Mouse (Mus musculus) intestine, embryonic 15.5 days (tissue): ENCODE results near the gene Tbx10. TPM values are rescaled to one million over a fixed set of nuclear protein-coding genes. Genes with fewer than 3 reads are reported as not detected.

ENCODE experiments used
- ATAC-seq: fragments of 200-750 bp; cut with Nextera tagmentation; 2 replicates; pipeline ENCODE4 v1.8.0; 2017; ENCODE audit warnings: moderate TSS enrichment, moderate library complexity
- H3K27ac ChIP-seq: fragments of 300-500 bp; sonication (generic); 2 replicates; pipeline ENCODE4 v1.5.1; 2015; ENCODE audit warnings: mild to moderate bottlenecking, inconsistent platforms
- H3K27me3 ChIP-seq: fragments of 300-500 bp; sonication (generic); replicated peaks from 2 replicates; pipeline ENCODE4 v1.6.1; 2015; ENCODE audit warnings: inconsistent platforms
- H3K36me3 ChIP-seq: fragments of 300-500 bp; sonication (generic); 2 replicates; pipeline ENCODE4 v1.6.1; 2015; ENCODE audit warnings: inconsistent platforms
- H3K4me1 ChIP-seq: fragments of 300-500 bp; sonication (generic); replicated peaks from 2 replicates; pipeline ENCODE4 v1.6.1; 2015; ENCODE audit warnings: inconsistent platforms
- H3K4me2 ChIP-seq: fragments of 300-500 bp; sonication (generic); replicated peaks from 2 replicates; pipeline ENCODE4 v1.6.1; 2015; ENCODE audit warnings: mild to moderate bottlenecking, inconsistent platforms
- H3K4me3 ChIP-seq: fragments of 300-500 bp; sonication (generic); replicated peaks from 2 replicates; pipeline ENCODE4 v1.5.1; 2015; ENCODE audit warnings: inconsistent platforms
- H3K9ac ChIP-seq: fragments of 300-500 bp; sonication (generic); 2 replicates; pipeline ENCODE4 v1.6.1; 2015; ENCODE audit warnings: inconsistent platforms
- H3K9me3 ChIP-seq: fragments of 300-500 bp; sonication (generic); 2 replicates; pipeline ENCODE4 v1.6.1; 2016; ENCODE audit warnings: inconsistent platforms
- WGBS: fragments of 180-500 bp; shearing (Covaris S2); methylation state at CpG from one replicate; pipeline ENCODE4 v1.1.7; 2015; 5-methylcytosine and 5-hydroxymethylcytosine counted together
- polyA plus RNA-seq: library from polyadenylated mRNA; unstranded; fragments of >200 nt; fragmentation: Nextera tagmentation; extraction: Ambion mirVana; gene quantifications from 2 replicates; pipeline ENCODE4 v1.2.1, GENCODE M21; 2015

The Tbx10 gene
- polyA plus RNA-seq, 1 experiment from 2014 or later = 0.38 TPM

DNA sequence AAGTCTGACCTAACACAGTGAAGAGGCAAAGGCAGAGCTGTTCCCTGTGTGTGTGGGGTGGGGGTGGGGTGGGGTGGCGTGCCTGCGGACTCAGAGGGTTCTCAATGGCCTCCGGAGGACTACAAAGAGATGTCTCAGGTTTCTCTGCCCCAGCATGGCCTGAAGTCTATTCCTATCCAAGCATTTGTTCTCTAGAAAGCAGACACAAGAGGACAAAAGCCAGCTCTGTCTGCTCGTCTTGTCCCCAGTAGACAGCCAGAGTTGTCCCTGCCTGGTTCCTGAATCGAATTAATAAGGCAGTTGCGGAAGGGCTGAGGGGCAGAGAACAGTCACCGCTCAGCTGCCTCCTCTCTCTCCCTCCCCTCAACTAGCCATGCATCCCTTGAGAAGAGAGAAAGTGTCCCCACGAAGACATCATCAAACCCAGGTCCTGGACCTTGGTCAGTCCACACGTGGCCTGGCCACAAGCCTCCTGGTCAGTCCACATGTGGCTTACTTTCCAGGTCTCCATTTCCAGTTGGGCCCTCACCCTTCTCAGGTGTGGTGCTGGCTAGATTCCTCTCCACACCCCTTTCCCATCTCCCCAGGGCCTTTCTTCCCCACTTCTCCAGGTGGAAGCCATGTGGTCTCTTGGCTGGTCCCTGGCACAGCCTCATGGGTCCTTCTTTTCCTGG lies 8.9 kb upstream of the Tbx10 start:
- 58% methylated on average over 9 of the region's 9 CpGs for WGBS
- Histone ChIP-seq H3K4me1 (peaks cover 22% of the 10 kb centered on the region), H3K4me2 (no peak overlapping the region), H3K27ac (no peak overlapping the region), H3K4me3 (no peak overlapping the region), H3K9ac (no peak overlapping the region), H3K27me3 (no peaks in the 10 kb centered on the region), H3K9me3 (no peaks in the 10 kb centered on the region), H3K36me3 (no peaks in the 10 kb centered on the region)
- ATAC-seq = no peak

DNA sequence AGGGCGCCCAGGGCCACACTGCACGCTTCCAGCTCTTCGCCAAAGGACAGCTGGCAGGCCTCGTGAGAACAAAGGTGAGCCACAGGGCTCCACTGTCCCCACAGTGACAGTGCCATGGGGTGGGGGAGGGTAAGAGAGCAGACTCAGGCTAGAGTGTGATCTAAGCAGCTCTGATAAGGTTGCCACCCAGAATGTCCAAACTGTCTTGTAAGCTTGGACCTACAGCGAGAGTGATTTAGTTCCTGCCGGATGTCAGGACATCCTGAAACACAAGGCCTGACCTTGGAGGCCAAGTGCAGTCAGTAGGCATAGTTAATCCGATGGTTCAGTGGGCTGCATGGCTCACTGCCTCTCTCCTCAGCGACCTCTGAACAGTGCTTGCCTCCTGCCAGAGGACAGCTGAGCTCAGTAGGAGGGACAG lies 7.3 kb upstream of the Tbx10 start:
- Histone ChIP-seq H3K27me3 (no peaks in the 10 kb centered on the region), H3K36me3 (no peaks in the 10 kb centered on the region), H3K9me3 (no peaks in the 10 kb centered on the region), H3K9ac (no peak overlapping the region), H3K4me2 (0 out of 2 replicates have a peak overlapping the region, but pooled peaks have one; percentile 6), H3K4me3 (no peak overlapping the region), H3K4me1 (peaks cover 22% of the 10 kb centered on the region), H3K27ac (peak overlapping the region; percentile 39)
- 31% methylated on average over 8 of the region's 8 CpGs for WGBS
- no peak for ATAC-seq

- peak; percentile 89 for ATAC-seq
- peaks cover 22% of the 10 kb centered on the region for H3K4me1 ChIP-seq
Measured at GRCm38 (mm10) chr19:3986334-3986733, 6.2 kb upstream of the Tbx10 start, which contains the start of gene Acy3. Acy3 (plus strand) TSS chr19:3986570.

DNA sequence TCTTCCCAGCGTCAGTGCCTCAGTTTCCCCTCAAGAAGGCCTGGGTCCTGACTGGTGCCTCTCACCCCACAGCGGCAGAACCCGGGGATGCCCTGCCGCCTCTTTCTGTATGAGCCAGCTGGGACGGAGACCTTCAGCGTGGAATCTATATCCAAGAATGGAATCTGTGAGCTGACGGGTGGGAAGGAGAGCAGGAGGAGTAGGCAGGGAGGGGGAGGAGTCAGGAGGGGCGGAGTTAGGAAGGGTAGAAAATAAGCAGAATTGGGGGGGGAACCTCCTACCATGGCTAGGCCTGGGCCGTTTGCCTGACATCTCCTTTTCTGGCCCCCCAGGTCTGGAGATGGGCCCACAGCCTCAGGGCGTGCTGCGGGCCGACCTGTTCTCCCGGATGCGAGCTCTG lies 4.5 kb upstream of the Tbx10 start:
- Histone ChIP-seq H3K27ac (no peak overlapping the region), H3K36me3 (no peaks in the 10 kb centered on the region), H3K4me1 (peaks cover 26% of the 10 kb centered on the region), H3K4me3 (no peak overlapping the region), H3K9ac (no peak overlapping the region), H3K27me3 (no peaks in the 10 kb centered on the region), H3K9me3 (no peaks in the 10 kb centered on the region), H3K4me2 (no peak overlapping the region)
- WGBS = 83% methylated on average over 14 of the region's 14 CpGs
- no peak for ATAC-seq

More at GRCm38 (mm10) chr19:3986334-3986733, 6.2 kb upstream of the Tbx10 start, which contains the start of gene Acy3:
- Histone ChIP-seq H3K4me3 (peak within 1 kb of the TSS; percentile 14; the same call in 1 of the 2 replicates), H3K36me3 (no peaks in the 10 kb centered on the region), H3K4me2 (peak within 1 kb of the TSS; percentile 50), H3K27me3 (no peaks in the 10 kb centered on the region), H3K9me3 (no peaks in the 10 kb centered on the region), H3K27ac (peak within 1 kb of the TSS; percentile 48), H3K9ac (no peak within 1 kb of the TSS)
- WGBS = 7% methylated on average over 8 of the region's 8 CpGs

DNA sequence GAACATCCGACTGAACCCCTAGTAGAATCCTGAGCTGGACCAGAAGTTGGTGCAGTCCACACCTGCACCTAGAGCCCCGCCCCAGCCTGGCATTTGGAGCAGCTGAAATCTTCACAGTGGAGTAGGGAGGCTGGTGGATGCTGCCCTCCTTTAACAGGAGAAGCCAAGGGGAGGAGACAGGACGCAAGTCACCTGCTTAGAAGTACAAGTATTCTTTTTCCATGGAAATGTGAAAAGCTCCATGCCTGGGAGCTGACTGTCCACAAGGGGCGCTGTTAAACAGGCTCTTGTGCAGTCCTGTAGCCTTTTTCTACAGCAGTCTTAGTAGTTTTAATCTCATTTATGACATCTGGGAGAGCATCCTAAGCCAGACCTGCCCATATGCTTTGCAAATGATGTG lies 3.8 kb upstream of the Tbx10 start:
- ATAC-seq = no peak
- H3K4me1 ChIP-seq = peaks cover 27% of the 10 kb centered on the region
- H3K9me3 ChIP-seq = no peaks in the 10 kb centered on the region
- H3K36me3 ChIP-seq = no peaks in the 10 kb centered on the region
- H3K4me2 ChIP-seq = no peak overlapping the region
- 84% methylated on average over 4 of the region's 4 CpGs for WGBS
- H3K27me3 ChIP-seq = no peaks in the 10 kb centered on the region
- no peak overlapping the region for H3K27ac ChIP-seq
- no peak overlapping the region for H3K9ac ChIP-seq
- no peak overlapping the region for H3K4me3 ChIP-seq

- WGBS = 34% methylated on average over 6 of the region's 6 CpGs
- H3K4me2 ChIP-seq = no peak overlapping the region
- H3K27ac ChIP-seq = no peak overlapping the region
- H3K4me3 ChIP-seq = no peak overlapping the region
- peaks cover 19% of the 10 kb centered on the region for H3K4me1 ChIP-seq
- H3K9ac ChIP-seq = no peak overlapping the region
- no peak for ATAC-seq
- H3K9me3 ChIP-seq = no peaks in the 10 kb centered on the region
- H3K36me3 ChIP-seq = no peaks in the 10 kb centered on the region
- no peaks in the 10 kb centered on the region for H3K27me3 ChIP-seq
Measured at GRCm38 (mm10) chr19:3990804-3991203, 1.7 kb upstream of the Tbx10 start.

GRCm38 (mm10) chr19:3991562-3991961 lies 990 bp upstream of the Tbx10 start:
- Histone ChIP-seq H3K27ac (no peak overlapping the region), H3K4me1 (peaks cover 13% of the 10 kb centered on the region), H3K9ac (no peak overlapping the region), H3K9me3 (no peaks in the 10 kb centered on the region), H3K27me3 (no peaks in the 10 kb centered on the region), H3K36me3 (no peaks in the 10 kb centered on the region), H3K4me3 (no peak overlapping the region), H3K4me2 (no peak overlapping the region)
- WGBS = 92% methylated on average over 3 of the region's 3 CpGs
- ATAC-seq = no peak

- Histone ChIP-seq H3K9me3 (no peaks in the 10 kb centered on the region), H3K9ac (no peak overlapping the region), H3K27ac (no peak overlapping the region), H3K4me1 (peaks cover 9% of the 10 kb centered on the region), H3K36me3 (no peaks in the 10 kb centered on the region), H3K27me3 (no peaks in the 10 kb centered on the region), H3K4me2 (no peak overlapping the region), H3K4me3 (no peak overlapping the region)
- 92% methylated on average over 3 of the region's 3 CpGs for WGBS
- no peak for ATAC-seq
Measured at GRCm38 (mm10) chr19:3991966-3992365, 586 bp upstream of the Tbx10 start.

DNA sequence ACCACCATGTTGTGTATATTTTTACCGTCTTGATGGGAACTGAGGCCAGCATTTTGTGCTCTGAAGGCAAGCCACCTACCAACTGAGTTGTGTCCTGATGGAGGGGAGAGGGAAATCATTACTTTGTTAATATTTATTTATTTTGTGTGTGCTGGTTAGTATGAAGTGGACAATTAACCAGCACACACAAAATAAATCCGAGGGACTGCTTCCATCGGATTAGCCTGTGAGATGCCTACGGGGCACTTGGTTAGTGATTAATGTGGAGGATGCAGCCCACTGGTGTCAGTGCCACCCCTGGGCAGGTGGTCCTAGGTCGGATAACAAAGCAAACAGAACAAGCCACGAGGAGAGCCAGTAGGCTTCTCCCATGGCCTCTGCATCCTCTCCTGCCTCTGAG lies 2.4 kb downstream of the Tbx10 start:
- WGBS = 60% methylated on average over 6 of the region's 6 CpGs
- ATAC-seq = no peak
- no peaks in the 10 kb centered on the region for H3K36me3 ChIP-seq
- H3K9ac ChIP-seq = no peak overlapping the region
- no peaks in the 10 kb centered on the region for H3K9me3 ChIP-seq
- peaks cover 12% of the 10 kb centered on the region for H3K4me1 ChIP-seq
- H3K4me2 ChIP-seq = no peak overlapping the region
- H3K4me3 ChIP-seq = no peak overlapping the region
- H3K27me3 ChIP-seq = no peaks in the 10 kb centered on the region
- no peak overlapping the region for H3K27ac ChIP-seq

DNA sequence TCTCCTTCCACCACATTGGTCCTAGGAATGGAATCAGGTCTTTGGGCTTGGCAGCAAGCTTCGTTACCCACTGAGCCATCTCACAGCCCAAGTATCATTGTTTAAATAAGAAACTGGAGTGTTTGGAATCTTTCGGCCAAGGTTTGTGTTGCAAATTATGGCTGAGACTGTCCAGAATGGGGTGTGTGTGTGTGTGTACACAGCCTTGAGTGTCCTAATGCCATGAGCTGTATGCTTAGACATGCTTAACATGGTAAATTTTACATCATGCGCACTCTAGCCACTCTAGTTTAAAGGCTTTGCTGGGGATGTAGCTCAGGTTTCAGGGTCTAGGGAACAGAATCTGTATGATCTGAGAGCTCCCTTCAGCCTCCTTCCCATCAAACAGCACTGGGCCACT lies 3.0 kb downstream of the Tbx10 start:
- Histone ChIP-seq H3K9ac (no peak overlapping the region), H3K36me3 (no peaks in the 10 kb centered on the region), H3K4me3 (no peak overlapping the region), H3K9me3 (no peaks in the 10 kb centered on the region), H3K4me1 (peaks cover 12% of the 10 kb centered on the region), H3K27me3 (no peaks in the 10 kb centered on the region), H3K27ac (no peak overlapping the region), H3K4me2 (no peak overlapping the region)
- no peak for ATAC-seq
- WGBS = 69% methylated on average over 3 of the region's 3 CpGs

DNA sequence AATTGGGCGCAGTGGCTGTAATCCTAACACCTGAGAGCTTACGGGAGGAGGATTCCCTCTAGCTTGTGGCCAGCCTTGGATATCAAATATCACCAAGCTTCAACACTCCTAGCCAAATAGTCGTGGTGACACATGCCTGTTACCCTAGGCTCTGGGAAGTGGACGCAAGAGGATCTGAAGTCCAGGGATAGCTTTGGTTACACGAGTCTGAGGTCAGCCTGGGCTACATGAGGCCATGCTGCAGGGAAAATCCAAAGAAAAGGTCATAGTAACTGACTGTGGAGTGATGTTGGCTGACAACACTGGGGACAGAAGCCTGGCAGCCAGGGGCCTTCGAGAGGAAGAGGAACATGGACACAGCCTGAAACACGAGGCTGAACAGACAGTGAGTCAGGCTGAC lies 3.6 kb downstream of the Tbx10 start:
- H3K9ac ChIP-seq = no peak overlapping the region
- no peaks in the 10 kb centered on the region for H3K36me3 ChIP-seq
- H3K27ac ChIP-seq = no peak overlapping the region
- H3K4me2 ChIP-seq = no peak overlapping the region
- no peak for ATAC-seq
- 74% methylated on average over 7 of the region's 7 CpGs for WGBS
- H3K9me3 ChIP-seq = no peaks in the 10 kb centered on the region
- peaks cover 15% of the 10 kb centered on the region for H3K4me1 ChIP-seq
- H3K27me3 ChIP-seq = no peaks in the 10 kb centered on the region
- H3K4me3 ChIP-seq = no peak overlapping the region

DNA sequence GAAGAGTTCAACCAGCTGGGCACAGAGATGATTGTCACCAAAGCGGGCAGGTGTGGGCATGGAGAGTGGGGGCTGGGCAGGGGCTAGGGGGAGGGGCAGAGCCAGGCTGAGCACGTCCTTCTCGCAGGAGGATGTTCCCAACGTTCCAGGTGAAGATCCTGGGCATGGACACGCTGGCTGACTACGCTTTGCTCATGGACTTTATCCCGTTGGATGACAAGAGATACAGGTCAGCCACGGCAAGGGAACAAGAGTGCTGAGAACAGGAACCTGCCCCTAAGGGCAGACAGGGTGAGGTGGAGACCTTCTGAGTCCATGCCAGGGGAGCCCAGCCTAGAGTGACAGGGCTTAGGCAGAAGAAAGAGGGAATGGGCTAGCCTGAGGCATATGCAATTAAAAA lies 4.2 kb downstream of the Tbx10 start:
- H3K27me3 ChIP-seq = no peaks in the 10 kb centered on the region
- H3K9ac ChIP-seq = no peak overlapping the region
- H3K4me1 ChIP-seq = peaks cover 22% of the 10 kb centered on the region
- no peak overlapping the region for H3K27ac ChIP-seq
- H3K9me3 ChIP-seq = no peaks in the 10 kb centered on the region
- WGBS = 73% methylated on average over 8 of the region's 8 CpGs
- no peaks in the 10 kb centered on the region for H3K36me3 ChIP-seq
- ATAC-seq = no peak
- H3K4me3 ChIP-seq = no peak overlapping the region
- no peak overlapping the region for H3K4me2 ChIP-seq

GRCm38 (mm10) chr19:3997231-3997630 lies 4.7 kb downstream of the Tbx10 start:
- Histone ChIP-seq H3K27ac (no peak overlapping the region), H3K9me3 (no peaks in the 10 kb centered on the region), H3K9ac (no peak overlapping the region), H3K36me3 (no peaks in the 10 kb centered on the region), H3K4me3 (no peak overlapping the region), H3K4me1 (peaks cover 26% of the 10 kb centered on the region), H3K4me2 (no peak overlapping the region), H3K27me3 (no peaks in the 10 kb centered on the region)
- no peak for ATAC-seq
- 54% methylated on average over 8 of the region's 8 CpGs for WGBS
